Mouse (Mus musculus) G1E (cell line): ENCODE results near the gene Gm28036.

Source experiments
- CTCF ChIP-seq: IDR thresholded peaks from 2 replicates; pipeline ENCODE4 v1.5.1; 2012; ENCODE audit warnings: low read depth, low read length, inconsistent platforms, mixed read lengths
- GATA1 ChIP-seq: IDR thresholded peaks from 2 replicates; pipeline ENCODE4 v1.6.1; 2012; ENCODE audit warnings: borderline replicate concordance, low read length, inconsistent platforms, mixed read lengths
- GATA2 ChIP-seq: IDR thresholded peaks from 2 replicates; pipeline ENCODE4 v1.6.1; 2012; ENCODE audit warnings: low read depth, low read length, inconsistent platforms, borderline replicate concordance
- TAL1 ChIP-seq: conservative IDR thresholded peaks from 2 replicates; pipeline ENCODE4 v1.6.1; 2012; ENCODE audit warnings: low read depth, low read length, inconsistent platforms, mixed read lengths

GRCm38 (mm10) chr2:156089799-156090198 is 37.1 kb downstream of the Gm28036 start:
- TF ChIP-seq TAL1 (no peak), CTCF (no peak), GATA2 (no peak), GATA1 (no peak)
